Mouse (Mus musculus): ENCODE results near the gene Stpg3. TPM values are rescaled to one million over a fixed set of nuclear protein-coding genes. Genes with fewer than 3 reads are reported as not detected.
A peak's percentile ranks its signal among the peaks of the same experiment; 100 is the strongest.

Gene Stpg3
- total and polyA plus RNA-seq, 3 experiments, result 0.07 TPM; not detected in 2

DNA sequence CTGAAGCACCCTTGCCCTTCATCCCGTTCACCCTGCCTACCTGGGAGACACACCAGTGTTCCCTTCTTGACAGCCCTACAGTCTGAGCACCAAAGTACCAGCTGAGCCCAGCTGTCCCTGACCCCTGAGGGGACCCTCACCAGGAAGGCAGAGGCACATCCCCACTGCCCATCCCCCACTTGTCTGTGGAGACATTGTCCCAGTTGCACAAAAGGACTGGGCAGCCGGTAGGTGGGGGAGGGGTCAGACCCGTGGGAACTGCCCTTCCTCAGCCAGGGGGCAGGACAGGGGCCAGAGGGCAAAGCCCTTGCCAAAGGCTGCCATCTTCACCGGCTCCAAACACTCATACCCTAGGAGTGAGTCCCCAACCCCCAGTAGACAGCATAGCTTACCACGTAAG is 44.7 kb downstream of the Stpg3 start:
- Histone ChIP-seq H3K9me3 (replicated peaks; ENCODE audit: insufficient read depth, low read length) (no peaks in the 10 kb centered on the region), H3K27me3 (ENCODE audit: control insufficient read depth in 1 of 2, insufficient read depth in 2 of 2, low read length in 2 of 2) (no peaks in the 10 kb centered on the region), H3K4me3 (ENCODE audit: control insufficient read depth in 1 of 2, insufficient read depth in 1 of 2, low read depth in 2 of 2, low read length in 2 of 2) (no peak overlapping the region), H3K27ac (ENCODE audit: control insufficient read depth, low read depth, low read length) (no peak overlapping the region), H3K79me2 (ENCODE audit: control insufficient read depth, insufficient read depth, low read length, poor library complexity) (no peaks in the 10 kb centered on the region; the same call in 1 of the 2 replicates), H3K9ac (ENCODE audit: control insufficient read depth, low read depth, low read length, poor library complexity, severe bottlenecking) (no peak overlapping the region), H3K4me1 (ENCODE audit: control insufficient read depth in 1 of 2, insufficient read depth in 2 of 2, low read length in 2 of 2) (peaks cover 6 to 27% of the 10 kb centered on the region in 2 experiments), H3K36me3 (ENCODE audit: control insufficient read depth in 1 of 2, insufficient read depth in 2 of 2, low read length in 2 of 2) (peaks cover 0 to 13% of the 10 kb centered on the region in 2 experiments; a peak in 2 of 4 replicates)
- no peak for TF ChIP-seq MEF2A (IDR thresholded peaks at IDR 0.05; ENCODE audit: extremely low read depth, insufficient replicate concordance, low read depth, low read length, poor library complexity, severe bottlenecking)
- 0 out of 2 replicates have a peak, but pooled peaks have one; percentile 10 for TF ChIP-seq CHD2 (IDR thresholded peaks at IDR 0.05; ENCODE audit: low read length)
- no peak for DNase-seq (ENCODE audit: low read depth, low spot score)

DNA sequence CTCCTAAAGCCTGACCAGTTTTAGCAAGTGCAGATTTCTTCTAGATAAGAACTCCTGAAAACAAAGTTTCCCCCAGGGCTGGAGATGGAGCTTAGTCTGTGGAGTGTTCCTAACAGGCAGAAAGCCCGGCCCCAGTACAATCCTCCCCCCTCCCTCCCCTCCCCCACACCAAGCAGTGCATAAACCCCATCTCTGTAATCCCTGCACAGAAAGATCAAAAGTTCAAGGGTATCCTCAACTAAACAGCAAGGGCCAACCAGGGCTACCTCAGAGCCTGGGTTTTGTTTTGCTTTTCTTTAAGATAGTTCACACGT is 45.8 kb downstream of the Stpg3 start:
- Histone ChIP-seq H3K9ac (ENCODE audit: control insufficient read depth, low read depth, low read length, poor library complexity, severe bottlenecking) (peak overlapping the region; percentile 29; the same call in 1 of the 2 replicates), H3K79me2 (ENCODE audit: control insufficient read depth, insufficient read depth, low read length, poor library complexity) (no peaks in the 10 kb centered on the region; the same call in 1 of the 2 replicates), H3K27ac (ENCODE audit: control insufficient read depth, low read depth, low read length) (no peak overlapping the region), H3K36me3 (ENCODE audit: control insufficient read depth in 1 of 2, insufficient read depth in 2 of 2, low read length in 2 of 2) (peaks cover 0 to 10% of the 10 kb centered on the region in 2 experiments; a peak in 2 of 4 replicates), H3K4me1 (ENCODE audit: control insufficient read depth in 1 of 2, insufficient read depth in 2 of 2, low read length in 2 of 2) (peaks cover 5 to 27% of the 10 kb centered on the region in 2 experiments), H3K9me3 (replicated peaks; ENCODE audit: insufficient read depth, low read length) (no peaks in the 10 kb centered on the region), H3K27me3 (ENCODE audit: control insufficient read depth in 1 of 2, insufficient read depth in 2 of 2, low read length in 2 of 2) (no peaks in the 10 kb centered on the region), H3K4me3 (ENCODE audit: control insufficient read depth in 1 of 2, insufficient read depth in 1 of 2, low read depth in 2 of 2, low read length in 2 of 2) (peak overlapping the region; percentile 19 to 78; a peak in 1 of 4 replicates)
- TF ChIP-seq POLR2AphosphoS2 (IDR thresholded peaks at IDR 0.05; ENCODE audit: low read length) (no peak), KAT2A (conservative IDR thresholded peaks at IDR 0.05; ENCODE audit: low read depth, low read length) (no peak), MYC (IDR thresholded peaks at IDR 0.05; ENCODE audit: low read depth, low read length) (no peak), ZNF384 (IDR thresholded peaks at IDR 0.05; ENCODE audit: low read depth, low read length) (no peak), E2F4 (IDR thresholded peaks at IDR 0.05; ENCODE audit: borderline replicate concordance, low read depth, low read length) (no peak), JUND (IDR thresholded peaks at IDR 0.05; ENCODE audit: low read depth, low read length) (no peak)
- no peak for DNase-seq (ENCODE audit: low read depth, low spot score)

DNA sequence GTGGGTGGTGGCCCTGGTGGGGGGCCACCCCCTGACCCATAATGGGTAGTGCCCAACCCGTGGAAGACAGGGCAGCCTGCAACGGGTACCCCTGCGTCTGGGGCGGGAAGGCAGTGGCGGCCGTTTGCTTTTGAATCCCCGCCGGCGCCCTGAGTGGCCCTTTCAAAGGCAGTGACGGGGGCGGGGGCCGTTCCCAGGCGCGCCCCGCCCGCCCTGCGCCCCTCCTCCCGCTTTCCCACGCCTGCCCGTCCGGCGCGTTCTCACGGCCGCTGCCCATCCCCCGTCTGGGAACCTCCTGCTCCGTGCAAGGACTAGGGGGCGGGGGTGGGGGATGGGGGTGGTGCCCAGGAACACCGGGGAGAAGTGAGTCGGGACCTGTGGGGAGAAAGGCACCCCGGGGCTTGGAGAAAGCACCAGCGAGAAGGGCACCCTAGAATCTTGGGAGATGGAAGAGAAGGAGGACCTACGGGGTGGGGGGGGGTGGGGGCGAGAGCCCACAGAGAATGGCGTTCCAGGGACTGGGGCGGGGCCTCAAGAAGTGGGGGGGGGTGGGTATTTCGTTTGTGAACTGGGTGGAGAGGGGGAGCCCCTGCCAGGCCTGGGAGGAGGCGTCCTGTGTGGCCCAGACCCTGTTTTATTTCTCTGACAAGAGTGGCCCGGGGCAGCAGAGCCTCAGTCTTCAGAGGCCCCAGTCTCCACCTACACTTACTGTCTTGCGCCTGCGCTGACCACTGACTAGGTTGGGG is 46.3 kb downstream of the Stpg3 start:
- Histone ChIP-seq H3K36me3 (ENCODE audit: control insufficient read depth in 1 of 2, insufficient read depth in 2 of 2, low read length in 2 of 2) (peaks cover 0 to 10% of the 10 kb centered on the region in 2 experiments; a peak in 2 of 4 replicates), H3K27ac (ENCODE audit: control insufficient read depth, low read depth, low read length) (no peak overlapping the region; the same call in 1 of the 2 replicates), H3K27me3 (ENCODE audit: control insufficient read depth in 1 of 2, insufficient read depth in 2 of 2, low read length in 2 of 2) (no peaks in the 10 kb centered on the region), H3K9ac (ENCODE audit: control insufficient read depth, low read depth, low read length, poor library complexity, severe bottlenecking) (peak overlapping the region; percentile 75), H3K79me2 (ENCODE audit: control insufficient read depth, insufficient read depth, low read length, poor library complexity) (no peaks in the 10 kb centered on the region; the same call in 1 of the 2 replicates), H3K4me1 (ENCODE audit: control insufficient read depth in 1 of 2, insufficient read depth in 2 of 2, low read length in 2 of 2) (peaks cover 5 to 28% of the 10 kb centered on the region in 2 experiments), H3K4me3 (ENCODE audit: control insufficient read depth in 1 of 2, insufficient read depth in 1 of 2, low read depth in 2 of 2, low read length in 2 of 2) (peak overlapping the region; percentile 39 to 78), H3K9me3 (replicated peaks; ENCODE audit: insufficient read depth, low read length) (no peaks in the 10 kb centered on the region)
- DNase-seq (ENCODE audit: low read depth, low spot score), result peak; percentile 66
- TF ChIP-seq UBTF (IDR thresholded peaks at IDR 0.05; ENCODE audit: borderline replicate concordance, insufficient read depth, low read depth, low read length) (no peak), EP300 (IDR thresholded peaks at IDR 0.05; ENCODE audit: low read depth in 1 of 2, low read length in 2 of 2) (peak in 1 of 2 experiments; percentile 17; a peak in 1 of 4 replicates), JUND (IDR thresholded peaks at IDR 0.05; ENCODE audit: low read depth, low read length) (no peak), MYC (IDR thresholded peaks at IDR 0.05; ENCODE audit: low read depth, low read length) (no peak), ETS1 (IDR thresholded peaks at IDR 0.05; ENCODE audit: low read depth, low read length) (peak; percentile 48), TBP (IDR thresholded peaks at IDR 0.05; ENCODE audit: low read depth, low read length) (no peak), POLR2AphosphoS2 (IDR thresholded peaks at IDR 0.05; ENCODE audit: low read length) (peak; percentile 31; the same call in 1 of the 2 replicates), MXI1 (IDR thresholded peaks at IDR 0.05; ENCODE audit: low read depth, low read length) (peak; percentile 53), HCFC1 (IDR thresholded peaks at IDR 0.05; ENCODE audit: low read depth, low read length) (no peak; the same call in 1 of the 2 replicates), POLR2A (IDR thresholded peaks at IDR 0.05; ENCODE audit: control insufficient read depth in 1 of 2, insufficient read depth in 1 of 2, low read depth in 1 of 2, low read length in 2 of 2, poor library complexity in 1 of 2) (peak in 1 of 2 experiments; percentile 48; a peak in 1 of 4 replicates), MAX (IDR thresholded peaks at IDR 0.05; ENCODE audit: low read length) (no peak), E2F4 (IDR thresholded peaks at IDR 0.05; ENCODE audit: borderline replicate concordance, low read depth, low read length) (peak; percentile 64; the same call in 1 of the 2 replicates), NELFE (IDR thresholded peaks at IDR 0.05; ENCODE audit: low read depth, low read length) (peak; percentile 47), CHD2 (IDR thresholded peaks at IDR 0.05; ENCODE audit: low read length) (peak; percentile 46; the same call in 1 of the 2 replicates), MAZ (IDR thresholded peaks at IDR 0.05; ENCODE audit: low read depth, low read length) (peak; percentile 81), BHLHE40 (IDR thresholded peaks at IDR 0.05; ENCODE audit: borderline replicate concordance, low read depth, low read length) (0 out of 2 replicates have a peak, but pooled peaks have one; percentile 28), SIN3A (IDR thresholded peaks at IDR 0.05; ENCODE audit: low read length) (peak; percentile 45; the same call in 1 of the 2 replicates), TCF12 (IDR thresholded peaks at IDR 0.05; ENCODE audit: low read depth, low read length) (no peak), KAT2A (conservative IDR thresholded peaks at IDR 0.05; ENCODE audit: low read depth, low read length) (no peak)
